Mouse (Mus musculus): ENCODE data around the gene Pigv. TPM values are rescaled to one million over a fixed set of nuclear protein-coding genes. Genes with fewer than 3 reads are reported as not detected.

Pigv gene
- polyA plus RNA-seq, 1 experiment from 2014 or later: 20.4 TPM

GRCm38 (mm10) chr4:133671184-133671880, 1.1 kb downstream of the Pigv start:
- H3K27ac ChIP-seq: peak overlapping the region; percentile 99
- H3K4me1 ChIP-seq: peaks cover 31% of the 10 kb centered on the region
- H3K4me3 ChIP-seq: peak overlapping the region; percentile 54
- peak overlapping the region; percentile 69 for H3K4me2 ChIP-seq (replicated peaks)
- H3K27me3 ChIP-seq: no peaks in the 10 kb centered on the region
- no peaks in the 10 kb centered on the region for H3K9me3 ChIP-seq
- ATAC-seq (ENCODE audit: insufficient number of reproducible peaks, insufficient read depth, low FRiP score, low TSS enrichment): no peak
- peaks cover 4% of the 10 kb centered on the region; the same call in 1 of the 2 replicates for H3K36me3 ChIP-seq
- WGBS: 3% methylated on average over 13 of the region's 13 CpGs
- peak overlapping the region; percentile 63 for H3K9ac ChIP-seq

GRCm38 (mm10) chr4:133669652-133670210, 2.7 kb downstream of the Pigv start:
- H3K27me3 ChIP-seq: no peaks in the 10 kb centered on the region
- H3K4me1 ChIP-seq: peaks cover 23% of the 10 kb centered on the region
- H3K9ac ChIP-seq: no peak overlapping the region
- ATAC-seq (ENCODE audit: insufficient number of reproducible peaks, insufficient read depth, low FRiP score, low TSS enrichment): no peak
- no peak overlapping the region for H3K4me3 ChIP-seq
- peaks cover 10% of the 10 kb centered on the region for H3K36me3 ChIP-seq
- WGBS: 65% methylated on average over 6 of the region's 6 CpGs
- H3K4me2 ChIP-seq (replicated peaks): no peak overlapping the region
- no peak overlapping the region for H3K27ac ChIP-seq
- H3K9me3 ChIP-seq: no peaks in the 10 kb centered on the region

DNA sequence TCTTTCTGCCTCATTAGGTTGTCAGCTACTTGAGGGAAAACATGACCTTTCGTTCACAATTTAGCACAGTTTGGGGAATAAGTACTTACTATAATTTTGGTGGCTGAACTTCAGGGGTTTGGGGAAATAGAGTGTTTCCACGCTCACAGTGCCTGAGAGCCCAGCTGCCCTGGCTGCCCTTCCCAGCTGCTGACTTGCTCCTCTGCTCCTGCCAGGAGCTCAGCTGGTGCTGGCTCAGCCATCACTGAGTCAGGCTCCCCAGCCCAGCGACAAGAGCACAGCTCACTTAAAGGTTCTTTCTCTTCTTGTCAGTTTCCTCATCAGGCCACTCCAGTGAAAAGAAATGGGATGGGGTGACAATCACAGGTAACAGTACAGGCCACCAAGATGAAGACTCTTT, 3.9 kb downstream of the Pigv start:
- peaks cover 13% of the 10 kb centered on the region for H3K4me1 ChIP-seq
- H3K27ac ChIP-seq: no peak overlapping the region
- 74% methylated on average over 3 of the region's 3 CpGs for WGBS
- no peak overlapping the region for H3K4me3 ChIP-seq
- no peak overlapping the region for H3K4me2 ChIP-seq (replicated peaks)
- H3K9me3 ChIP-seq: no peaks in the 10 kb centered on the region
- no peak overlapping the region for H3K9ac ChIP-seq
- no peak for ATAC-seq (ENCODE audit: insufficient number of reproducible peaks, insufficient read depth, low FRiP score, low TSS enrichment)
- peaks cover 16% of the 10 kb centered on the region for H3K36me3 ChIP-seq
- no peaks in the 10 kb centered on the region for H3K27me3 ChIP-seq

GRCm38 (mm10) chr4:133666199-133666598, 6.2 kb downstream of the Pigv start:
- Histone ChIP-seq H3K27ac (no peak overlapping the region), H3K4me3 (no peak overlapping the region), H3K4me2 (replicated peaks) (no peak overlapping the region), H3K9ac (no peak overlapping the region), H3K27me3 (no peaks in the 10 kb centered on the region), H3K9me3 (no peaks in the 10 kb centered on the region), H3K36me3 (peaks cover 25% of the 10 kb centered on the region), H3K4me1 (peaks cover 11% of the 10 kb centered on the region)
- ATAC-seq (ENCODE audit: insufficient number of reproducible peaks, insufficient read depth, low FRiP score, low TSS enrichment): no peak
- 78% methylated on average over 6 of the region's 6 CpGs for WGBS

DNA sequence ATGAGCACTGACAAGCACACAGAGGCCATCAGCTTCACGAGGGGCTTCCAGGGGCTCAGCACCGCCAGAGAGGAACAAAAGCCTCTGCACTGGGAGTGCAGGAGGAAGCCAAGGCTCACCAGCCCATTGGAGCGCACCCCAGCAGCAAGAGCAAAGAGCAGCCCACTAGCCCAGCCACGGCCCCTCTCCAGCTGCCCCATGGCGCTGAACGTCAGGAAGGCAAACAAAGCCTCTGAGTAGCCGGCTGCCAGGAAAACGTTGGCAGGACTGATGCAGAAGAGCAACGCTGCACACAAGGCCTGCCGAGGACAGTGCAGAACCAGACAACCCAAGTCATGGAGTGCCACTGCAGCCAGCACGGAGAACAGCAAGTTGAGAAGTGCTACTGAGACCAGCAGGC, 7.3 kb downstream of the Pigv start:
- Histone ChIP-seq H3K36me3 (peaks cover 25% of the 10 kb centered on the region), H3K27me3 (no peaks in the 10 kb centered on the region), H3K27ac (no peak overlapping the region), H3K4me2 (replicated peaks) (no peak overlapping the region), H3K9ac (no peak overlapping the region), H3K4me1 (peaks cover 17% of the 10 kb centered on the region), H3K4me3 (no peak overlapping the region), H3K9me3 (no peaks in the 10 kb centered on the region)
- ATAC-seq (ENCODE audit: insufficient number of reproducible peaks, insufficient read depth, low FRiP score, low TSS enrichment): no peak
- WGBS: 64% methylated on average over 11 of the region's 11 CpGs

DNA sequence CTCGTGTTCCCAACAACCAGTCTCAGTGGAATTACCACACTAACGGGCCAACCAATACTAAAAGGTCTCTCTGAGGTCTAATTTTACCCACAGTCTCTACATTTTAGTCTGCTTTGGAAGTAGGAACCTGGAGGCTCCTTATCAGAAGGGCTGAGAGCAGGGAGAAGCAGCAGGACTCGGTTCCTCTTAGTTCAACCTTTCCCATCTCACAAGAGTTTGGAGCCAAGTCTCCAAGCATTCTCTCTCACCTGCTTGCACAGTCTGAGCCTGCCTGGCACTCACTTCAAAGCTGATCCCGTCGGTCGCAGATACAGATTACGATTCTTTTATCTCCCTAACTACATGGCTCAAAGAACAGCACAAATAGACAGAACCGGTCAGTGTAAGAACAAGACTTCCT, 9.5 kb downstream of the Pigv start:
- Histone ChIP-seq H3K27ac (no peak overlapping the region), H3K4me1 (peaks cover 33% of the 10 kb centered on the region), H3K9ac (no peak overlapping the region), H3K4me3 (no peak overlapping the region), H3K27me3 (no peaks in the 10 kb centered on the region), H3K4me2 (replicated peaks) (no peak overlapping the region), H3K36me3 (peaks cover 25% of the 10 kb centered on the region), H3K9me3 (no peaks in the 10 kb centered on the region)
- 90% methylated on average over 8 of the region's 8 CpGs for WGBS
- ATAC-seq (ENCODE audit: insufficient number of reproducible peaks, insufficient read depth, low FRiP score, low TSS enrichment): no peak

DNA sequence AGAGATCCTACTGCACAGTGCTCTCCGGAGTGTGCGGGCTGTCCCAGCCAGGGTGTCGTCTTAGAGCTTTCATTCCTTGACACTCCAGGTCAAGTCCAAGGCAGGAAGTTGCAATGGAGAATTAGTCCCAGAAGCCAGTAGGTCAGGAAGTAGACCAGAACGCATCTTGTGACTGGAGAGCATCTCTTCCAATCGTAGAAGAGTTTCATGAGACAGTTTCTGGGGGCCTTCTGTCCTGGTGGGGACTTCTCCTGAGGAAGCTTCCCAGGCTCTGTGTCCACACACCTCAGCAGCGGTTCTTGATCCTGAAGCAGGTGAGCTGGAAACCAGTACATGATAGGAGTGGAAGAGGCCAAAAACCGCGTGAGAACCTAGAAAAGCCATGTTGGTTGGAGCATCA, 10.0 kb downstream of the Pigv start:
- H3K9ac ChIP-seq: no peak overlapping the region
- H3K4me2 ChIP-seq (replicated peaks): no peak overlapping the region
- H3K27ac ChIP-seq: no peak overlapping the region
- H3K9me3 ChIP-seq: no peaks in the 10 kb centered on the region
- peaks cover 25% of the 10 kb centered on the region for H3K36me3 ChIP-seq
- 89% methylated on average over 8 of the region's 8 CpGs for WGBS
- no peak overlapping the region for H3K4me3 ChIP-seq
- no peak for ATAC-seq (ENCODE audit: insufficient number of reproducible peaks, insufficient read depth, low FRiP score, low TSS enrichment)
- H3K27me3 ChIP-seq: no peaks in the 10 kb centered on the region
- H3K4me1 ChIP-seq: peaks cover 33% of the 10 kb centered on the region

DNA sequence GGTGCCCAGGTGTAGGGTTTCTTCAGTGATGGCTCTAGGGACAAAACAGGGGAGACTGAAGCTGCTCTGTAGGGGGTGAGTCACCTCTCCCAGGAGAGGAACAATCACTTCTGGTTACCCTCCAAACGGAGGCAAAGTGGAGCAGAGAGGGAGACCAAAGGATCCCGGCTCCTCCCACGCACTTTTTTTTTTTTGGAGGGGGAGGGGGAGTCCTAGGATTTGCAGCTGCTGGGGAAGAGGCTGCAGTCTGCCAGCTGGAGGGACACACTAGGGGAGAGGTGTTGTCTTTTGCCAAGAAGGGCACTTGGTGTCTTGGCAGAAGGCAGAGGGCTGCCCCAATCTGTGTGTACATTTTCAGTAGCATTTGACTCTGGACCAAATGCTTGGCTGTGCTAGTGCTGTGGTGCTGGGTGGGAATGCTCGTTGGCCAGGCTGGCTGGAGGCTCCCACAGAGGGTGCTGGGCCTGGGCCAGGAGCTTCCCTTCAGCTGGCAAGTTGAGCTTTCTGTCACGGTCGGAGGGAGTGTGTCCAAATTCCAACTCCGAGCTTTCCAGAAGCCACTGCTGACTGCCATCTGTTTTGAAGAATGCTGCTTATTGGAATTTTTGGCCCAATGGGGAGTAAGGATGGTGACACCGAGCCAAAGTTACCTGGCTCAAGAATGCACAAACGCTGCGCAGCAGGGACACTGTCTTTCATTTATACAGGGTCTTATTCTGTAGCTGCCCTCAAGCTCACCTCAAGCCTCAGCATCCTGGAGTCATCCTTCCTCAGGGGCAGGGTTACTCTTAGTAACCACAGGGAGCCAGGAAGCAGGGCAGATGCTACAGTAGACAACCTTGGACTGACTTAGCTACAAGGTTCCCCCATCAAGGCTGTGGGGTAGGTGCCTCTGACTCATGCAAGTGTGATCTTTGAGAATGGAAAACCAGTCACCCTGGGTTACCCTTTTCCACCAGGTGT, 12.0 kb downstream of the Pigv start:
- ATAC-seq (ENCODE audit: insufficient number of reproducible peaks, insufficient read depth, low FRiP score, low TSS enrichment): 0 out of 2 replicates have a peak, but pooled peaks have one; percentile 48
- Histone ChIP-seq H3K27me3 (no peaks in the 10 kb centered on the region), H3K9me3 (no peaks in the 10 kb centered on the region), H3K4me3 (peak overlapping the region; percentile 26), H3K36me3 (peaks cover 21% of the 10 kb centered on the region), H3K4me2 (replicated peaks) (peak overlapping the region; percentile 49), H3K9ac (peak overlapping the region; percentile 40), H3K4me1 (peaks cover 28% of the 10 kb centered on the region), H3K27ac (peak overlapping the region; percentile 91)
- WGBS: 11% methylated on average over 10 of the region's 10 CpGs

DNA sequence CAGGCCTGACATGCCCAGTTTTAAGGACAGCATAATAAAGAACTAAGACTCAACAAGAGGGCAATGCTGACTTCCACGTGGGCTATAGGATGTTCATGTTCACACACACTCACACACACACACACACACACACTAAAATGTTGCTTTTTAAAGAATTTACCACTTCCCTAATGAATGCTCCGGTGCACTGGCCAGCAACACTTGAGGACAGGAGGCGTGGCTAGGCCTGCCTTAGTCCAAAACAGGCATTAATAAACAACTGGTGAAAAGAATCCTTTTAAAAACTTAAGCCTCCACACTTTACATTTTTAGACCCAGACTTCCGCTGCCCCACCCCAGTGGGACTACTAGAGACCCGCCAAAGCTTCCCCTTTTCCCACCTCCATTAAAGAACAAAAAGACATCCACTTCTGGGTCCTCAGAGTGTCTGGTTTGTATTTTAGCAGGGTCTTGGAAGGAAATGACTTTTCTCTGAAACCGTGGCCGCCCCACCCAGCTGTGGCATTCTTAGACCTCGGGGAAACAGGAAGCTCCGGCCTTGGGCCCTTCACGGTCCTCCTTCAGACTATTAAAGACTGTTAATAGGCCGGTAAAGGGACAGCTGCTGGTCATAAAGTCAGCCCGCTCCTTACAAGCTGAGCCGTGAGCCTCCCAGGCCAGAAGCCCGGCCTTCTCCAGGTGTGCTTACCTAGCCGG, 12.8 kb downstream of the Pigv start:
- Histone ChIP-seq H3K9ac (peak overlapping the region; percentile 40), H3K27ac (peak overlapping the region; percentile 91), H3K36me3 (peaks cover 14% of the 10 kb centered on the region), H3K9me3 (no peaks in the 10 kb centered on the region), H3K27me3 (no peaks in the 10 kb centered on the region), H3K4me3 (peak overlapping the region; percentile 26), H3K4me2 (replicated peaks) (peak overlapping the region; percentile 49), H3K4me1 (peaks cover 28% of the 10 kb centered on the region)
- 0 out of 2 replicates have a peak, but pooled peaks have one; percentile 16 for ATAC-seq (ENCODE audit: insufficient number of reproducible peaks, insufficient read depth, low FRiP score, low TSS enrichment)
- 6% methylated on average over 15 of the region's 15 CpGs for WGBS

DNA sequence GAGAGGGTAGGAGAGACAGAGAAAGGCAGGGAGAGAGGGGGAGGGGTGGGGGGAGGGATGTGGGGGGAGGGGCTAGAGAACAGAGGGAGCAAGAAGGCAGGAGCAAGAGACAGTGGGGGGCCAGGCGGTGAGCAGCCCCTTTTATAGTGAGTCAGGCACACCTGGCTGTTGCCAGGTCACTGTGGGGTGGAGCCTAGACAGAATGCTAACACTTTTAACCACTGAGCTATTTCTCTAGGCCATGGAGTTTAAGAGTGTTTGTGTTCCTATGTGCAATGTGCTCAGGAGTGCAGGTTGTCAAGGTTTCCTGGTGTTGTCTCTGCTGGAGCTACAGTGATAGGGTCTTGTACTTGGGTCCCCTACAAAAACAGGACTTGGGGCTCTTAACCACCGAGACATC, 13.7 kb downstream of the Pigv start:
- H3K27ac ChIP-seq: peak overlapping the region; percentile 91; the same call in 1 of the 2 replicates
- H3K4me1 ChIP-seq: peaks cover 28% of the 10 kb centered on the region
- H3K4me3 ChIP-seq: no peak overlapping the region
- no peak overlapping the region for H3K9ac ChIP-seq
- peaks cover 9% of the 10 kb centered on the region for H3K36me3 ChIP-seq
- H3K9me3 ChIP-seq: no peaks in the 10 kb centered on the region
- ATAC-seq (ENCODE audit: insufficient number of reproducible peaks, insufficient read depth, low FRiP score, low TSS enrichment): no peak
- 34% methylated on average over 2 of the region's 2 CpGs for WGBS
- no peaks in the 10 kb centered on the region for H3K27me3 ChIP-seq
- no peak overlapping the region for H3K4me2 ChIP-seq (replicated peaks)

DNA sequence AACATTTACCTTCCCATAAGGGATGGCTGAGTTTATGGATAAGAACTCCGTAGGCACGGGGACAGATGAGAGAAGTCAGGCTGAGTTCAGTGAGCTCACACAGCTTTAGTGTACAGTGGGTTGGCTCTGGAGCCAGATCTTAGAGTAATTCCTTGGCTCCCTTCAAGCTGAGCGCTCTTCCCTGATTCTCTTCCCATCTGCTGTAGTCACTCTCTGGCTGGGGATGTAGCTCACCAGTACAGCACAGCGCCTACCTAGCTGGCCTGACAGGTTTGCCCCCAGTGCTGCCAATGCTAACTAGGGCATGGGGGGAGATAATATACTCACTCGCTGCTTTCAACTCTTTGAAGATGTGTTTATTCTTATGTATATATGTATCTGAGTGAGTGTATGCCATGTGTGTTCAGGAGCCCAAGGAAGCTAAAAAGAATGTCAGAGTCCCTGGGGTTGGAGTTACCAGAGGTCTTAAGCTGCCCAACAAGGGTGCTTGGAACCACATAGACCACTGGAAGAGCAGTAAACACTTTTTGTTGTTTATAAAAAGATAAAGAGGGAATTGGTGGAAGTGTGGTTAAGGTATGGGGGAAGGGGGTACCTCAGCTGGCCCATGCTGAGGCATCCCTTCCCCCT, 14.5 kb downstream of the Pigv start:
- H3K27me3 ChIP-seq: no peaks in the 10 kb centered on the region
- H3K27ac ChIP-seq: no peak overlapping the region
- ATAC-seq (ENCODE audit: insufficient number of reproducible peaks, insufficient read depth, low FRiP score, low TSS enrichment): no peak
- H3K4me1 ChIP-seq: peaks cover 28% of the 10 kb centered on the region
- 42% methylated on average over 5 of the region's 5 CpGs for WGBS
- no peak overlapping the region for H3K4me2 ChIP-seq (replicated peaks)
- H3K36me3 ChIP-seq: peaks cover 9% of the 10 kb centered on the region
- no peaks in the 10 kb centered on the region for H3K9me3 ChIP-seq
- no peak overlapping the region for H3K9ac ChIP-seq
- no peak overlapping the region for H3K4me3 ChIP-seq
